Mouse (Mus musculus) kidney, adult 2 months (tissue): ENCODE results near the gene Rbm18.

Source experiments
- CTCF ChIP-seq: fragments of 200-500 bp; conservative IDR thresholded peaks from 2 replicates; pipeline ENCODE4 v1.5.1; 2011; ENCODE audit warnings: low read depth, mild to moderate bottlenecking, control low read depth, low read length, moderate library complexity, mixed read lengths; ENCODE audit not compliant: insufficient read depth, insufficient read length
- POLR2A ChIP-seq: fragments of 200-500 bp; IDR thresholded peaks from one replicate; pipeline ENCODE4 v1.6.1; 2011; ENCODE audit warnings: low read depth, low read length, control low read depth

- TF ChIP-seq POLR2A: no peak
- no peak for TF ChIP-seq CTCF
Measured at GRCm38 (mm10) chr2:36129051-36129450, 7.5 kb downstream of the Rbm18 start.
